Mouse (Mus musculus) thymus, adult 2 months (tissue): Measurements from ENCODE around the gene Cd80.

Source experiments
- CTCF ChIP-seq: fragments of 200-500 bp; IDR thresholded peaks from 2 replicates; pipeline ENCODE4 v1.5.1; 2012; ENCODE audit warnings: mild to moderate bottlenecking, control low read depth, low read length, moderate library complexity, borderline replicate concordance; ENCODE audit not compliant: control insufficient read depth, poor library complexity, insufficient read depth; ENCODE audit errors: extremely low read depth
- POLR2A ChIP-seq: fragments of 200-500 bp; IDR thresholded peaks from 2 replicates; pipeline ENCODE4 v1.6.1; 2012; ENCODE audit warnings: mild to moderate bottlenecking, low read length, control low read depth, moderate library complexity; ENCODE audit not compliant: control insufficient read depth, poor library complexity, insufficient read depth; ENCODE audit errors: extremely low read depth

DNA sequence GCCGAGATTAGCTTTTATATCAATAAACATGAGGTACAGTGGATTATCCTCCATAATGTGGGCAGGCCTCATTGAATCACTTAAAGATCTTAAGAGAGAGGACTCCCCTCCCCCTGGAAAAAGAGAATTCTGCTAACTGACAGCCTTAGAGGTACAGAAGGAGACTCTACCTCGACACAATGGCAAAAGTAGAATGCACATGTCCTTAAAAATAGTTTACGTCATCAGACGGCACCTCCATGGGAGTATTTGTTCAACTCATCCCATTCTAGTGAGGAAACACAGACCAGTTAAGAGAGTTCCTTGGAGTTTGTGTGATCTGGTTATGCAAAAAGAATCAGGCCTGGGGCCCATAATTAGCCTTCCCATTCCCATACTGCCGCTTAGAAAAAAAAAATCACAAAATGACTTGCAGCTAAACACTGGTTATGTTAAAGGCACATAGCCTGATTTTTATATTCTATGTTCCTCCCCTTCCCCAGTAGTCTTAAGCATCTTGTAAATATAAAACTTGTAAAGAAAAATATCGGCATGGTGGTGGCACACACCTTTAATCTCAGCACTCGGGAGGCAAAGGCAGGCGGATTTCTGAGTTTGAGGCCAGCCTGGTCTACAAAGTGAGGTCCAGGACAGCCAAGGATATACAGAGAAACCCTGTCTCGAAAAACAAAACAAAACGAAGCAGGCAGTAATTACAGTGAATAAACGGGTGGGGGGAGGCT is 667 bp upstream of the Cd80 start:
- TF ChIP-seq CTCF: no peak
- no peak for TF ChIP-seq POLR2A
